Mouse (Mus musculus) embryonic facial prominence, embryonic 12.5 days (tissue): ENCODE measurements at regions not wholly inside any gene's neighbourhood (a gene's known extent, or its start where the extent isn't known, plus 50 kb on each side); places are given as distances from the start of the nearest gene placed in this dataset.

Experiments
- ATAC-seq: fragments of 200-750 bp; cut with Nextera tagmentation; 2 replicates; pipeline ENCODE4 v1.8.0; 2017; ENCODE audit not compliant: insufficient number of reproducible peaks, insufficient read depth, low FRiP score, low TSS enrichment
- H3K27ac ChIP-seq: fragments of 300-500 bp; sonication (generic); 2 replicates; pipeline ENCODE4 v1.5.1; 2016; ENCODE audit warnings: mild to moderate bottlenecking
- H3K27me3 ChIP-seq: fragments of 300-500 bp; sonication (generic); 2 replicates; pipeline ENCODE4 v1.6.1; 2016; ENCODE audit warnings: mild to moderate bottlenecking, moderate library complexity
- H3K36me3 ChIP-seq: fragments of 300-500 bp; sonication (generic); 2 replicates; pipeline ENCODE4 v1.6.1; 2016; ENCODE audit warnings: mild to moderate bottlenecking
- H3K4me1 ChIP-seq: fragments of 300-500 bp; sonication (generic); 2 replicates; pipeline ENCODE4 v1.6.1; 2016
- H3K4me2 ChIP-seq: fragments of 300-500 bp; sonication (generic); replicated peaks from 2 replicates; pipeline ENCODE4 v1.6.1; 2016; ENCODE audit warnings: mild to moderate bottlenecking, moderate library complexity
- H3K4me3 ChIP-seq: fragments of 300-500 bp; sonication (generic); 2 replicates; pipeline ENCODE4 v1.5.1; 2016; ENCODE audit warnings: mild to moderate bottlenecking
- H3K9ac ChIP-seq: fragments of 300-500 bp; sonication (generic); 2 replicates; pipeline ENCODE4 v1.6.1; 2016; ENCODE audit warnings: mild to moderate bottlenecking, moderate library complexity
- H3K9me3 ChIP-seq: fragments of 300-500 bp; sonication (generic); 2 replicates; pipeline ENCODE4 v1.6.1; 2016; ENCODE audit warnings: mild to moderate bottlenecking, moderate library complexity
- WGBS: fragments of 180-500 bp; shearing (Covaris S2); methylation state at CpG from one replicate; pipeline ENCODE4 v1.1.7; 2016; 5-methylcytosine and 5-hydroxymethylcytosine counted together

- Histone ChIP-seq H3K27ac (no peak overlapping the region), H3K9ac (no peak overlapping the region), H3K4me1 (no peaks in the 10 kb centered on the region), H3K4me2 (no peak overlapping the region), H3K4me3 (no peak overlapping the region), H3K27me3 (no peaks in the 10 kb centered on the region), H3K9me3 (no peaks in the 10 kb centered on the region), H3K36me3 (no peaks in the 10 kb centered on the region)
- no peak for ATAC-seq
- 56% methylated on average over 2 of the region's 2 CpGs for WGBS
Measured at GRCm38 (mm10) chr5:12856869-12857268, 268.3 kb upstream of the Sema3a start.

DNA sequence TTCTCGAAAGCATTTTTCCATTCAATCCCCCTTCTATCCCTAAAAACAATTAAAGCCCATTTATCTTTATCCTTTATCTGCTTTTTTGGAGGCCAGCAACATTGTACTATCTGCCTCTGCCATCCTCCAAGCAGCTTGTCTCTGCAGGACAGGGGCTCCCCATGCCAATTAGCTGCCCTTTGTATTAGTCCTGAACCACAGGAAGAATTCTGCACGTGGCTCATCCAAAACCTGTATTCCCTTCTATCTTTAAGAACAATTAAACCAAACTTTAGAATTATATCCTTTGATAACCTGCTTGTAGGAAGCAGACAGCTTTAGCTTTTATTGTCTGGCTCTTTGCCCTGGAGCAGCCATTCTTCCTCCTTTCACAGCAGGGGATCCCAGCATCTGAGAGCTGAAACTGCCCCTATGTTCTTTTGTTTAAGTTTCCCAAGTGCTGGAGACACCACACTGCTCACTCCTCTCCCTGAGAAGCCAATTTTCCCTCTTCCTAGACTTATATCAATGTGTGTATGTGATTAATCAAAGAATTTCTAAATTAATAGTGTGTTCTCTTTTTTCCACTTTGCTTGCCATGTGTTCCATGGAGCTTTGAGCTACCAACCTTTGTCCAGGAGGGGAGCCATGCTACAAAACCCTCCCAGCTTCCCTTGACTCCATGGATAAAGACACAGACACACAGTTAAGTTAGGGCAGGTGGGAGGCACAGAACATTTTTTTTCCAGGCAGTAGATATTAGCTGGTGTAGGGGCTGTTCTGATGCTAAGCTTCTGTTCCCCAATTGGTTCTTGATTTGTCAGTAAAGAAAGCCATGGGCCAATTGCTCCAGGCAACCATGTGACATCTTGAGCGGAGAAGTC, 256.6 kb upstream of the Sema3a start:
- 40% methylated on average over 3 of the region's 3 CpGs for WGBS
- Histone ChIP-seq H3K4me3 (no peak overlapping the region), H3K4me1 (no peaks in the 10 kb centered on the region), H3K9ac (no peak overlapping the region), H3K4me2 (no peak overlapping the region), H3K9me3 (no peaks in the 10 kb centered on the region), H3K36me3 (no peaks in the 10 kb centered on the region), H3K27ac (no peak overlapping the region), H3K27me3 (no peaks in the 10 kb centered on the region)
- no peak for ATAC-seq

- Histone ChIP-seq H3K4me2 (no peak overlapping the region), H3K27ac (no peak overlapping the region), H3K36me3 (no peaks in the 10 kb centered on the region), H3K4me1 (no peaks in the 10 kb centered on the region), H3K9me3 (no peaks in the 10 kb centered on the region), H3K9ac (no peak overlapping the region), H3K27me3 (no peaks in the 10 kb centered on the region), H3K4me3 (no peak overlapping the region)
- WGBS = 86% methylated on average over 3 of the region's 3 CpGs
- ATAC-seq = no peak
Measured at GRCm38 (mm10) chr5:12872888-12873287, 252.3 kb upstream of the Sema3a start.

DNA sequence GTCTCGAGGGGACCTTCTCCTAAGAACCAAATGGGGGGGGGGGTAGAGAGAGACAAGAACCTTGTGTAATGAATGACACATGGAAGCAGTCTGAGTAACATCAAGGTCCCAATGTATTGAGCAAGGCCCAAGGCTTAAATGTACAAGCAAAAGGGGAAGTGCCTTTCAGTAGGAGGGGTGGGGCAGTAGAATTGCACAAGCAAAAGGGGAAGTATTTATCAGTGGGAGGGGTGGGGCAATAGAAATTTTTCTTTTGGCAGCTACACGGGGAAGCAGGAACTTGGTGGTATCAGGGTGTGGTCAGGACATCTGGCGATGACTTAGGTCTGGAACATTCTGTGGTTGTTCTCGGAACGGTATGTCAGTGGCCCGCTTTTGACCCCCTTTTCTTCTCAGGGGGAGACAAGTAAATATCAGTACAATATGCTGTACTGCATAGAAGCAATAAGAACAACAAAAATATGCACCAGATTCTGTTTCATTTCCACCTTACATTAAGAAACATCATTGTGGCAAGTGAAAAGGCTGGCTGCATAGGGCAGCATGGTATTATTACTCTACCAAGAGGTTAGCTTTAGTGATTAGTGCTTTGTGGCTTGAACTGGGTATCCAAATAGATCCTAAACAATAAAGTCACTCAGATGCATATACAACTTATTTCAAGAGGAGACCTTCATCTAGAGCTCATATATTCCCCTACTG, 247.5 kb upstream of the Sema3a start:
- no peak overlapping the region for H3K4me3 ChIP-seq
- H3K4me2 ChIP-seq = no peak overlapping the region
- H3K9ac ChIP-seq = no peak overlapping the region
- H3K27me3 ChIP-seq = no peaks in the 10 kb centered on the region
- no peak for ATAC-seq
- H3K27ac ChIP-seq = no peak overlapping the region
- H3K9me3 ChIP-seq = no peaks in the 10 kb centered on the region
- no peaks in the 10 kb centered on the region for H3K4me1 ChIP-seq
- WGBS = 92% methylated on average over 6 of the region's 6 CpGs
- no peaks in the 10 kb centered on the region for H3K36me3 ChIP-seq

DNA sequence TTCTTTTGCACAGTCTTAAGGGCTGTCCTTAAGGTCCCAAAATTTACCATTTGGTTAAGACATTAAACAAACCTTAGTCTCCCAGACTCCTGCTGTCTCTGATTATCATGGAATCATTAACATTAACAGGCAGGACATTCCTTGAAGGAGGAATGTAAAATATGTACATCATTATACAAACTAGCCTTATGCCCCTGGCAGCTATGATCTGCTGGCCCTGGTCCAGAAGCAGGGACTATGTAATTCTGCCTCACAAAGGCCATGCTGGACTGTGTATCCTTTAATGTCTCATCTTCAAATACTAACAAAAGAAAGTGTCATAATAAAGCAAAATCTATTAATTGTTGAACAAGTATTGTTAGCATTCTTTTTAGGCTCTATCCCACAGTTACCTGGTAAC, 232.9 kb upstream of the Sema3a start:
- H3K27ac ChIP-seq = no peak overlapping the region
- no peaks in the 10 kb centered on the region for H3K36me3 ChIP-seq
- no peaks in the 10 kb centered on the region for H3K4me1 ChIP-seq
- H3K4me2 ChIP-seq = no peak overlapping the region
- no peaks in the 10 kb centered on the region for H3K9me3 ChIP-seq
- no peak overlapping the region for H3K4me3 ChIP-seq
- no peaks in the 10 kb centered on the region for H3K27me3 ChIP-seq
- H3K9ac ChIP-seq = no peak overlapping the region
- ATAC-seq = no peak

GRCm38 (mm10) chr5:12894638-12895037, 230.6 kb upstream of the Sema3a start:
- Histone ChIP-seq H3K27ac (no peak overlapping the region), H3K9me3 (no peaks in the 10 kb centered on the region), H3K9ac (no peak overlapping the region), H3K4me3 (no peak overlapping the region), H3K4me1 (no peaks in the 10 kb centered on the region), H3K36me3 (no peaks in the 10 kb centered on the region), H3K27me3 (no peaks in the 10 kb centered on the region), H3K4me2 (no peak overlapping the region)
- ATAC-seq = no peak
- WGBS = 43% methylated on average over 2 of the region's 2 CpGs

DNA sequence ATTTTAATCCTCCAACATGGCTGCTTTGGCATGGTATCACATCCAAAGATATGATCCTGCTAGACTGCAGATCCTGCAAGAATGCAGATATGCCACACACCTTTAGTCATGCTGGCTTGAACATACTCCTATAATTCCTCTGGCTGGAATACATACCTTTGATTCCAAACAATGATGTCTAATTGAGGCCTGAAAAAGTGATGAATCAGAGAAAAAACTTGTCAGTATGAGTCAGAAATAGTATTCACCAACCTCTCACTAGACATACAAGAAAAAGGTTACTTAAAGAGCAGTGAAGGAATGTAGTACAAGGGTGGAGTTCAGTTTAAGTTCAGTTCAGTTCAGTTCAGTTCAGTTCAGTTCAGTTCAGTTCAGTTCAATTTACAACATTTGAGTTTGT, 214.5 kb upstream of the Sema3a start:
- ATAC-seq = no peak
- Histone ChIP-seq H3K27ac (no peak overlapping the region), H3K4me2 (no peak overlapping the region), H3K36me3 (no peaks in the 10 kb centered on the region), H3K27me3 (no peaks in the 10 kb centered on the region), H3K9me3 (0 out of 2 replicates have a peak, but pooled peaks cover 5% of the 10 kb centered on the region), H3K4me1 (no peaks in the 10 kb centered on the region), H3K4me3 (no peak overlapping the region), H3K9ac (no peak overlapping the region)

GRCm38 (mm10) chr5:12914395-12914794, 210.8 kb upstream of the Sema3a start:
- Histone ChIP-seq H3K4me1 (no peaks in the 10 kb centered on the region), H3K9me3 (0 out of 2 replicates have a peak, but pooled peaks cover 5% of the 10 kb centered on the region), H3K4me2 (no peak overlapping the region), H3K9ac (no peak overlapping the region), H3K4me3 (no peak overlapping the region), H3K36me3 (no peaks in the 10 kb centered on the region), H3K27me3 (no peaks in the 10 kb centered on the region), H3K27ac (no peak overlapping the region)
- no peak for ATAC-seq
- WGBS = 52% methylated on average over 1 of the region's 1 CpGs

DNA sequence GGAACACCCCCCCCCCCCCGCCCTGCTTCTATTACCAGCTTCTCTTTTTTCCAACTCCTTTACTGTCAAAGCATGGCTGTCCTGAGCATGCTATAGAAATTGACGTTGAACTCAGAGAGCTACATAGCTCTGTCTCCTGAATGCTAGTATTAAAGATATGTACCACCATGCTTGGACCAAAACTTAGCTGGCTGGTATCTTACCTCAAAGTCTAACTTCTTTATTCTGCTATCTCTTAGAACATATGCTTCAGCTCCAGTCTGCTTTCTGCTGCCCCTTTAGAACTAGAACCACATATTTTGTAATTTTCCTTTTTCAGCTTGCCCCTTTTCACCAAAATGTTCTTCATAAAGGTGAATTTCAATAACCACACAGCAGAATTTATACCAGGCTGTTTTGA, 205.9 kb upstream of the Sema3a start:
- Histone ChIP-seq H3K4me2 (no peak overlapping the region), H3K27ac (no peak overlapping the region), H3K4me1 (no peaks in the 10 kb centered on the region), H3K9me3 (no peaks in the 10 kb centered on the region), H3K36me3 (no peaks in the 10 kb centered on the region), H3K9ac (no peak overlapping the region), H3K4me3 (no peak overlapping the region), H3K27me3 (no peaks in the 10 kb centered on the region)
- ATAC-seq = no peak
- 85% methylated on average over 2 of the region's 2 CpGs for WGBS

DNA sequence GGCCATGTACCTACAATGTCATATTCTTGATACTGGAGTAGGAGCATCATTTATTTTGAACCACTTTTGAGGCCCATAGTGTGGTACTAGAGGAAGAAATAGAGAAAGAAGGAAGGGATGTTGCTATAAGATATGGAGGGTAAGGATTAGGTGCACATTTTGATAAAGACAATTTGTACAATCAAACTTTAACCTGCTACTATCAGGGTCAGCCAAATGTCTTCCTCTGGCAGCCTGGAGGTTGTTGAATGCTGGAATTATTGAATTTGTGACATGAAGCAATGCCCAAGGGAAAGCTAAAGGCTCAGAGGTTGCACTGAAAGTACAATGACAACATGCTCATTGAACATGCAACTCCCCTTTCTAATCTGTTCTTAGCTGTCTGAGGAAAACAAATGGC, 202.3 kb upstream of the Sema3a start:
- no peaks in the 10 kb centered on the region for H3K36me3 ChIP-seq
- H3K27me3 ChIP-seq = no peaks in the 10 kb centered on the region
- no peaks in the 10 kb centered on the region for H3K4me1 ChIP-seq
- H3K4me2 ChIP-seq = no peak overlapping the region
- H3K27ac ChIP-seq = no peak overlapping the region
- H3K9me3 ChIP-seq = no peaks in the 10 kb centered on the region
- ATAC-seq = no peak
- no peak overlapping the region for H3K9ac ChIP-seq
- no peak overlapping the region for H3K4me3 ChIP-seq

GRCm38 (mm10) chr5:12925466-12925865, 199.7 kb upstream of the Sema3a start:
- no peaks in the 10 kb centered on the region for H3K9me3 ChIP-seq
- no peaks in the 10 kb centered on the region for H3K4me1 ChIP-seq
- H3K4me3 ChIP-seq = no peak overlapping the region
- no peak overlapping the region for H3K4me2 ChIP-seq
- H3K36me3 ChIP-seq = no peaks in the 10 kb centered on the region
- H3K27me3 ChIP-seq = no peaks in the 10 kb centered on the region
- no peak overlapping the region for H3K9ac ChIP-seq
- no peak overlapping the region for H3K27ac ChIP-seq
- no peak for ATAC-seq

DNA sequence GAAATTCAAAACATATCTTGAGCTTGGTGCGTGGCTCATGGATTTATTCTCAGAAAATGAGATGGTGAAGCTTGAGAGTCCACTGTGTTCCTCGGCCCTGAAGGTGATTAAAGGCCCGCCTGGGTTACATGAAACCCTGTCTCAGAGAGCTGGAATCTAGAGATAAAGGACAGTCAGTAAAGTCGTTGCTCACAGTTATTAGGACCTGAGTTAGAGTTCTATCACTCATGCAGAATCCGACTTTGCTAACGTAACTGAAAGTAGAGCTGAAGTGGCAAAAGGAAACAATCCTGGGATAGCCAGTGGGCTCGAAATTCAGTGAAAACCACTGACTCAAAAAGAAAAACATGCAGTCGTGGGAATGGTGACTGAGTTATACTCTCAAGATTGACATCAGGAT, 198.9 kb upstream of the Sema3a start:
- H3K9ac ChIP-seq = no peak overlapping the region
- 60% methylated on average over 8 of the region's 8 CpGs for WGBS
- no peak overlapping the region for H3K27ac ChIP-seq
- no peaks in the 10 kb centered on the region for H3K36me3 ChIP-seq
- H3K4me2 ChIP-seq = no peak overlapping the region
- H3K4me3 ChIP-seq = no peak overlapping the region
- no peak for ATAC-seq
- no peaks in the 10 kb centered on the region for H3K4me1 ChIP-seq
- H3K27me3 ChIP-seq = no peaks in the 10 kb centered on the region
- no peaks in the 10 kb centered on the region for H3K9me3 ChIP-seq
